Mouse (Mus musculus): ENCODE data around the gene Tgfb1.

The Tgfb1 gene

DNA sequence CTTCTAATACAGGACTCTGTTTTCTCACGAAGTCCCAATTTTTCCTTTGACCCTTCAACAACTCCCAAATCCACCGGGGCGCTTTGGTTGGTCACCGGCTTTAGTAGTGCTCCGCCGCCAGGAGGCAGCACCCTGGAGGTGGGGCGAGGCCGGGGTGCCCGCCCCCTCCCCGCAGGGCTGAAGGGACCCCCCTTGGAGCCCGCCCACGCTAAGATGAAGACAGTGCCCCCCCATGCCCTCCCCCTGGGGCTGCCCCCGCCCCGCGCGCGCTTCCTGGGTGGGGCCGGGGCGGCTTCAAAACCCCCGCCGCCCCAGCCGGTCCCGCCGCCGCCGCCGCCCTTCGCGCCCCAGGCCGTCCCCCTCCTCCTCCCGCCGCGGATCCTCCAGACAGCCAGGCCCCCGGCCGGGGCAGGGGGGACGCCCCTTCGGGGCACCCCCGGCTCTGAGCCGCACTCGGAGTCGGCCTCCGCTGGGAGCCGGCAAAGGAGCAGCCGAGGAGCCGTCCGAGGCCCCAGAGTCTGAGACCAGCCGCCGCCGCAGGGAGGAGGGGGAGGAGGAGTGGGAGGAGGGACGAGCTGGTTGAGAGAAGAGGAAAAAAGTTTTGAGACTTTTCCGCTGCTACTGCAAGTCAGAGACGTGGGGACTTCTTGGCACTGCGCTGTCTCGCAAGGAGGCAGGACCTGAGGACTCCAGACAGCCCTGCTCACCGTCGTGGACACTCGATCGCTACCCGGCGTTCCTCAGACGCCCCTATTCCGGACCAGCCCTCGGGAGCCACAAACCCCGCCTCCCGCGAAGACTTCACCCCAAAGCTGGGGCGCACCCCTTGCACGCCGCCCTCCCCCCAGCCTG, at the start of gene Tgfb1:
Gene Tgfb1 (plus strand): TSS at position 323 of the 852 bp plus-strand sequence.
- DNase-seq (ENCODE audit: low read depth, low spot score) = no peak

DNA sequence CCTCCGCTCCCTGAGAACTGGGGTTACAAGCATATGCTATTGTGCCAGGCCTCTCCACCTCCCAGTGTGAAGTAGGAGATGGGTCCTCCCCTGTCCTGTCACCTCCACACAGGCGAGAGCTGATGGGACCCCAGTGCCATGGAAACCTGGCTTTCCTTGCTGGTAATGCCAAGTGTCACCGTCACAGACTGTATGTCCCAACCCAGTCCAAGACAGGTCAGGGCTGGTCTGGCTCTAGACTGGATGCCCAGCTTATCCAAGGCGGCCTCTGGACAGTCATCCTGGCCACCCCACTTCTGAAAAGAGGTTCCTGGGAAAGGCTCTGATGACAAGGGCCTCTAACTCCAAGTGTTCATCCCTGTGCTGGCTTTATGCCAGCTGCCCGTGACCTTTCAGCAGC, 49.7 kb upstream of the Tgfb1 start:
- no peak for DNase-seq (ENCODE audit: low read depth, low spot score)

DNA sequence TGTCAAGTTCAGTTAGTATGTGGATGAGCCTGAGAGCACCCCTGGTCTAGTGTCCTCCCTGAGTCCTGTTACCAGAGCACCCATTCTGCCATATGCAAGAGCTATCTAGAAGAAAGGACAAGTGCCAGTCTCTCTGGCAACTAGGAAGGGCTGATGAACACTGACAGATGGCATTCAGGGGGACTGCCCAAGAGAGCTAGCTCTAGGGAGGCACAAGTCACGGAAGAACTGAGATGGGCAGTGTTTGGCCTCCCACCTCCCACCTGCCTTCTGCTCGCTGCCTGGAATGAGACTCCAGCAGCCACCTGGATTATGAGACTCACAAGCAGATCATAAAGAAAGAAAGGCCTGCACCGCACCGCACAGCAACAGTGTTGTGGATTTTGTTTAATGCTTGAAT, 47.0 kb upstream of the Tgfb1 start:
- peak; percentile 55 for DNase-seq (ENCODE audit: low read depth, low spot score)

DNA sequence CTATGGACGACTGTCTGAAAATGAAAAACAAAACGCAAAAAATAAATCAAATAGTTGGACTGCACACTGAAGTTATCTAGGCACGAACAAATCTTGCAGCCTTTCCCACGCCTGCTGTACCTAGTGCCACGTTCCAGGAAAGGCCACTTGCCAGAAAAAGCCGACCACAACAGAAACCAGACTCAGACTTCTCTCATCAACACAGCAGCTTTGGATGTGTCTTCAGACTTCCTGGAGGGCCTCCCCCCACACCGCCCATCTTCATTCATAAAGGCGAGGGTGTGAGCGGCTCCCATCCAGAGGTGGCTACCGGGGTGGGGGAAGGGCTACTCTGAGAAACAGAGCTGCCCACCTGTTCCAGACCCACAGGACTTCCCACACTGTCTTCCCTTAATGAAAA, 42.7 kb upstream of the Tgfb1 start:
- DNase-seq (ENCODE audit: low read depth, low spot score) = no peak

DNA sequence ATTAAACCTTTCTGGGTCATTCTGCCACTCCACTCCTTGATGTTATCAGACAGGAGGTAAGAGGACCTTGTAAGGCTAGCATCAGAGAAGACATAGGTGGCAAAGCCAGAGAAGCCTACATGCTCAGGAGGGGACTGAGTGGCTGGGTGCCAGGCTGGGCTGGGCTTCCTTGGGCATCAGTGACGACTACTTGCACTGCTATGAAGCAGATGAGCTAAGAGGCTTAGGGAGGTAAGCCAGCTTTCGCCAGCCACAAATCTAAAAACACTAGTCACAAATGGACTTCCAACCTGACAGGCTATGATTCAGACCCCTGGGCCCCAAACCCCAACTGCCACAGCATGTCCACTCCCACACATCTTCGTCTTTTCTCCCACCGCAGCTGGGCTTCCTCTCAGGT, 42.2 kb upstream of the Tgfb1 start:
- DNase-seq (ENCODE audit: low read depth, low spot score) = no peak

DNA sequence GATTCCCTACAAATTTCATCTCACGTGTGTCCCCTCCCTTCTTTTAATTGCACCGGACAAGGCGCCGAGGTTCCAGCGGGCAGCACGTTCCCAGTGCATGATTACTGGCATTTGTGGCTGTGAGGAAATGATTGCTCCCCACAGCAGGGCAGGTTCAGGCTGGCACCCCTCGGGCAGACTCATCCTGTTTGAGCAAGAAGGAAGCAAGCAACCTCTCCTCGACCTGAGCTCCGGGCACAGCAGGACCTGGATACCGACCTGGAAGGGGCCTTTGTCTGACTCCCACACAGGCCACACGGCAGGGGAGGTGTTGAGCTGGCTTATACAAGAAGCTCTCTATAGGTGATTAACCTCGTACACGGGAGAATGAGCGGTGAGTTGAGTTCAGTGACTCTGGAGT, 41.7 kb upstream of the Tgfb1 start:
- DNase-seq (ENCODE audit: low read depth, low spot score) = no peak

DNA sequence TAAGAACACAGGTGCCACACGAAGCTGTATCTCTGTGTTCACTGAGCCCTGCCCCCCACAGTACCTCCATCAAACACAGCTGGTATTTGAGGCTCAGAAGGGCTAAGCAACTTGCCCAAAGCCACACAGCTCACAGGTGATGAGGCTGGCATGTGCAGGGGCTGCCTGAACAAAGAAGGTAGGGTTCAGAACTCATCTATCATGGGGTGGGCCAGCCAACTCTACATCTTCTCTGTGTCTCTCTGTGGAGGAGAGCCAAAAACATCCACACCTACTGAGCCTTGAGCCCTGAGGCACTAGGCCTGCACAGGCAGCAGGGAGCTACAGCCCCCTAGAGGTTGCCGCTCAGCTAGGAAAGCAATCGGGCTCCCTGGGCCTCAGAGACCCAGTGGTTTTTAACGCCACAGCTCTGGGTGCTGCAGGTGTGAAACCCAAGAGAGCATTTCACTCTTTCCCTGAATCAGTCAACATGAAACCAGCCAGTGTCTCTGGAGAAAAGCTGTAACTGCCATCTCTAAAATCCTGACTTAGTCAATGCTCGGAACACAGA, 39.2 kb upstream of the Tgfb1 start:
- no peak for DNase-seq (ENCODE audit: low read depth, low spot score)

DNA sequence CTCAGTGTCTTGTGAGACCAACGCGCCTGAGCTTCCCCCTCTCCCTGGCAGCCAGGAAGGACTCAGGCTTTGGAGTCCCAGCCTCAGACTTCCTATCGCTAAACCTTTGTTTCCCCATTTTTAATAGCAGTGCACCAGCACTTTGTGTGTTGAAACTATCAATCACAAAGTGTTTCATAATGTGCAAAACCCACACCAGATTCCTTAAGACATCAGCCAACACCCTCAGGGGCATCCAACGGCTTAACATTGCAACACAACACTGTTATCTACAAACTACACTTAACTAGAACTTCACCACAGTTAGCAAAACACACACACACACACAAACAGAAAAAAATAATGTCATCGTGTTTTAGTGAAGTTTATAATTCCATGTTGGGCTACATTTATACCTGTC, 37.0 kb upstream of the Tgfb1 start:
- DNase-seq (ENCODE audit: low read depth, low spot score) = no peak

DNA sequence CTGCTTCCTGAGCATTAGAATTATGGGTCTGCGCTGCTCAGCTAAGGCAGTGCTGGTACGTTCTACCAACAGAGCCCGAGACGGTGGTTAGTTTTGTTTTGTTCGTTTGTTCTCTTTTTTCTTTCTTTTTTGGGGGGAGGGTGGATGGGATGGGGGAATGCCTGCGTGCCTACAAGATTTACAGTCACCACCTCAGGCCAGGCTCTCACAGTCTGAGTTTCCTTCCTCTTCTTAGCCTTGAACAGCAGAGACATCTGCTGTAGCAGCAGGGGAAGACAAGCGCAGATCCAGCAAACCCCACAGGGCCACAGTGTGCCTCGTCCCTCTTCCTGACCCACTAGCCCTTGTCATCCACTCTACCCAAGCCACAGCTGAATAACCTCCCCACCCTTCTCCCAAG, 35.5 kb upstream of the Tgfb1 start:
- DNase-seq (ENCODE audit: low read depth, low spot score) = no peak

DNA sequence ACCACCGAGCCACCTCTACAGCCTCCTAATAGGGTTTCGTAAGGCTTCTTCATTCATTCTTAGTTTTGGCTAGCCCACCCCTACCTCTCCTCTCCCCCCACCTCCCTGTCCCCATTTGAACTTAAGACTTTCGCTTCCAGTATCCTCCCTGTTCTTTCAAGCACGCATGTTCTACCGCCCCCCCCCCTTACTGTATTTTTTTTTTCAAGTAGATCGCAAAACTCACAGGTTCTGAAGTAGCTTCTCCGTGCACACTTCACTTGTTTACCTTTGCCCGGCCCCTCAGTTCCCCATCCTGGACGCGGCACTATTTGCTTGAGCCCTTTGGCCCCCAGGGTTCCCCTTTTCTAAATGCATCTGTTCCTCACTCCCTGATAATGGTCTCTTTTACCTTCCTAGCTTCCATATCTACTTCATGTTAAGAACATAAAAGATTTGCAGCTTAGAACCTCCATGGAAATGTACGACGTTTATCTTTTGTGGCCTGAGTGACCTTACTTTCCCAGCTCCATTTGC, 34.5 kb upstream of the Tgfb1 start:
- no peak for DNase-seq (ENCODE audit: low read depth, low spot score)

DNA sequence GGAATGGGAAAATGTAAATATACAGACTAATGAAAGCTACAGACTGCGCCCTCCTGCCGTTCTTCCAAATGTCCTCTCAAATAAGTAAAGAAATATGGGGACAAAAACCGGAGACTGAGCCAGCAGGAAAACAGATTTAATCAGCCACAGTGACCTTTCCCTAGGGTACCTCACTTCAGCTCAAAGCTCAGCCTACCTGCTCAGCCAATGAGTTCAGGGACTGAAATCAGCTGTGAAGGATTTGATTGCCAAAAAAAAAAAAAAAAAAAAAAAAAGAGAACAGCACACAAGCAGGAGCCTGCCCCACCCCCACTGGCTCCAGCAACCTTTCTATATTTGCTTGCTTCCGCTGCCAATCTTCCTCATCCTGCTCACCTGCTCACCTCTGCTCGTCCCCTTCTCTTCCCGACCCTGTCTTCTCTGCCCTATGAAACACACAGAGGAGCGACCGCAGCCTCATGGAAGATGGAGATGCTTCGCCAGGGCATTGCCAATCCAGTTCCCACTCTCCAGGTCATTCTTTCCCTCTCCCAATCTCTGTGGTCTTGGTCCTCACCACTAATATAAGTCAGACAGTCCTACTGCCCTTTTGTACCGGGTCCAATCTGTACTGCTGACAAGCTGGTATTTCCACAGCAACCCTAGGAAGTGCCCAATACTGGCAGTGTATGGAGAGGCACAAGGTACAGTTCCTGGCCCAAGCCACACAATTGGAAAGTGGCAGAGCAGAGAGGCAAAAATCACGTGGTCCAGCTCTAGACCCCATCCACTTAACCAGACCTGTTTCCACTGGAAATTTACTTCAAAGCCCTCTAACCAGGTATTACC, 31.0 kb upstream of the Tgfb1 start:
- DNase-seq (ENCODE audit: low read depth, low spot score) = no peak

DNA sequence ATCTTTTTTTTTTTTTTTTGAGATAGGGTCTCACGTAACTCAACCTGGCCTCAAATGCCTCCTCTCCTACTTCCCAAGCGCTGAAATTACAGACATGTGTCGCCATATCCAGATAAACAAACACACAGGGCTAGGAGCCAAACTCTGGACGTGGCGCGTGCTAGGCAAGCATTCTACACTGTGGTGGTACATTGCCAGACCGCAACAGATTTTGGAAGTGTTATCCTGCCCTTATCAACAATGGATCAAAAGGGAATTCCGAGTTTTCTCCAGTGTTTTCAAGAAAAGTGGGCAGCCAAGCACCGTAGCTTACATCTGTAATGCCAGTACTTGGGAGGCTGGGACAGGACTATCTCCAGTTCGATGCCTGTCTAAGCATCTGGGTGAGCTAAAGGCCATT, 29.0 kb upstream of the Tgfb1 start:
- DNase-seq (ENCODE audit: low read depth, low spot score) = no peak

DNA sequence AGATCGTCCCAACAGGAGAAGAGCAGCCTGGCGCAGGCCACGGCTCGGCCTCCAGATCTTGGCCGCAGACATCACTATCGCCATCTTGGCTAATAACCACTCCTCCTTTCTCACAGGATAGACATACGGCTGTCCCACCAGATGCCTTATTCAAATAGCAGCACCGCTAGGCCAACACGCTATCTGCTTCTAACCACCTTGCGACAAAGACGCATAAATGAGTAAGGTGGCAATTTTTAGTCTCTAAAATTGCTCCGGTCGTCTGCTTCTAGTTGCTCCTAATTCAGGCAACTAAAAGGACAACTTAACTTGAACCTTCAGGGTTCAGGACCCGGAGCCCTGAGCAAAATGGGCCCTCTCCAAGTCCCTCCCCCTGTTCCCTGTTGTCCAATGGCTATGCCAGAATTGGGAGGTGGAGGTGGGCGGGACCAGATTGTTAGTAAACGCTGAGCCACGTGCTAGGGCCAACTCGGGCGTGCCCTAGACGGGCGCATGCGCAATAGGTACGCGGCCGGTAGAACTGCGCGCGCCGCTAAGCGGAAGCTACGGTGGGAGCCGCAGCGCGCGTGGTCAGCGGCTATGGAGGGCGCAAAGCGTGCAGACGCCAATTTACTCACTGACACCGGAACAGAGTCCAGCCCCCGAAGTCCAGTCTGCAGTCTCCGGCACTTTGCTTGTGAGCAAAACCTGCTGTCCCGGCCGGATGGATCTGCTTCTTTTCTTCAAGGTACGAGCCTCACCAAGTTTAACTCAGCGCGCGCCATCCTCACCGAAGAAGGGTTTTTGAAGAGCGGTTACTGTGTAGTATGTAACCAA, 27.9 kb upstream of the Tgfb1 start, which contains the start of the genes Bckdha and Exosc5:
Gene Bckdha (minus strand): TSS at position 325 of the 816 bp plus-strand sequence.
Gene Exosc5 (plus strand): TSS at position 508 of the 816 bp plus-strand sequence.
- peak; percentile 100 for DNase-seq (ENCODE audit: low read depth, low spot score)

DNA sequence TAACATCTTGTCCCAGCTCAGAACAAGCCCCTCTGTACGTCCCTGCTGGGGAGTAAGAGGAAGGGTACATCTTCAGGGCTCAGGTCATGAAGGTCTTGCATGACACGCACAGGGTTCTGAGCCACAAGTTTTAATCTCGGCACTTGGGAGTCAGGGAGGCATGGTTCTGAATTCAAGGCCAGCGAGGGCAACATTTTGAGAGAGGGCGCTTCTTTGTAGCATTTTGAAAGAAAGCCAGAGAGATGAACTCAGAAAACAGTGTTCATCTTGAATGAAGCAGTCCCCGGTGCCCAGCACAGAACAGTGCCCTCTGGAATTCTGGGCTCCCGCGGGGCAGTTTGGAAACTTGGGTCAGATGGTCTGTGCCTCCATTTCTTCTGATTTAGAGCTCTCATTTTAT, 20.4 kb upstream of the Tgfb1 start:
- DNase-seq (ENCODE audit: low read depth, low spot score) = no peak

DNA sequence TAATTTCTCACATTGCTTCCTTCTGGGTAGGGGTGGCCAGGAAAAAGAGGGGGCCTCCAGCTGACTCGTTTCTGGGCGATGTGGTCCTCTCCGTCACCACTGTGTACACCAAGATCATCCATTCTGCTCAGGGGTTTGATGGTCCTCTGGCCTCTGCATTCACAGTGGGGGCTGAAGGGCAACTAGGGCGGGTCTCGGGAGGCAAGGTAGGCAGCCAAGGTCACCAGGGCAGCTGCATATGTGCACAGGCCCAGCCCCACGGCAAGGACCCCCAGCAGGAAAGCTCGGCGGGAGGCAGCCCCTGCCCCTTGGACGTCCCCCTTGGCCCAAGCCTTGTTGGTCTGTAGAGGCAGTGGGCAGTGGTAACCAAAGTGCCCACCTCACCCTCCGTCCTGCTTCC, 17.6 kb upstream of the Tgfb1 start:
- DNase-seq (ENCODE audit: low read depth, low spot score) = no peak

DNA sequence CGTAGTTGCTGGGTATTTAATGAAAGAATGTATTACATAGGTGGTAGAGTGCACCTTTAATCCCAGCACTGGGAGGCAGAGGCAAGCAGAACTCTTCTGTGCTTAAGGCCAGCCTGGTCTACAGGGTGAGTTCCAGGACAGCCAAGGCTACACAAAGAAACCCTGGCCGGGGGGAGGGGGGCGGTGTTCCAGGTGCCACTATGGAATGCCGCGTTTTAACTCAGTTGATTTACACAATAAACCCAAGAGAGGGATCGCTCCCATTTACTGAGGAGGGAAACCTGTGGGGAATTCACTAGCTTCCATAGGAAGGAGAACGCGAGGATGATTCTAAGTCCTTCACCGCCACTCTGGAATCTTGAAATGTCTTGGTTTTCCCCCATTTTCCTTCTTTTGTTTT, 17.2 kb upstream of the Tgfb1 start:
- no peak for DNase-seq (ENCODE audit: low read depth, low spot score)

DNA sequence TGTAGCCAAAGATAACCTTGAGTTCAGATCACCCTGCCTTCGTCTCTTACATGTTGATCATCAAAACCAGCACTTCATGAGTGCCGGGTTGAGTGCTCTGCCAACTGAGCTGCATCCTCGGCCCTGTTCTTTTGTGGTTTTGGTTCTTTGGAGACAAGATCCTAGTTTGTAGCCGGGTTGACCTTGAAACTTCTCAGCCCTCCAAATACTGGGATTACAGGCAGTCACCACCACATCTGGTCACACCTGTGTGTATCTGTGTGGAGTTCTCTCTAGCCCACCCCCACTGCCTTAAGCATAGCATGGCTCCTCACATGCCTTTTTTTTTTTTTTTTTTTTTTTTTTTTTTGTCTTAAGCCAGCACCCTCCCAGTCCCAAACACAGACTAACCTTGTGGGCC, 16.7 kb upstream of the Tgfb1 start:
- no peak for DNase-seq (ENCODE audit: low read depth, low spot score)

DNA sequence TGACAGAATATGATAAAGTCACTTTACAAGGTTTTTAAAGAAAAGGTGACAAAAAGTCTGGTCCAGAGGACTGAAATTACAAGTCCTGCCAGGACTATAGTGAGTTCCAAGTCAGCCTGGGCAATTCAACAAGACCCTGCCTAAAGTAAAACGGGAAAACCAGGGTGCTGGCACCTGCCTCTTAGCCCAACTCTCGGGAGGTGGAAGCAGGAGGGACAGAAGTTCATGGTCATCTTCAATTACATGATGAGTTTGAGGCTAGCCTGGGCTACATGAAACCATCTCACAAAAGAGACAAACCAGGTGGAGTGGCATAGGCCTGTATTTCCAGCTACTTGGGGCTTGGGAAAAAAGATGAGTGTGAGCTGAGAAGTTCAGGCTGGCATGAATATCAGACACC, 15.1 kb upstream of the Tgfb1 start:
- no peak for DNase-seq (ENCODE audit: low read depth, low spot score)

DNA sequence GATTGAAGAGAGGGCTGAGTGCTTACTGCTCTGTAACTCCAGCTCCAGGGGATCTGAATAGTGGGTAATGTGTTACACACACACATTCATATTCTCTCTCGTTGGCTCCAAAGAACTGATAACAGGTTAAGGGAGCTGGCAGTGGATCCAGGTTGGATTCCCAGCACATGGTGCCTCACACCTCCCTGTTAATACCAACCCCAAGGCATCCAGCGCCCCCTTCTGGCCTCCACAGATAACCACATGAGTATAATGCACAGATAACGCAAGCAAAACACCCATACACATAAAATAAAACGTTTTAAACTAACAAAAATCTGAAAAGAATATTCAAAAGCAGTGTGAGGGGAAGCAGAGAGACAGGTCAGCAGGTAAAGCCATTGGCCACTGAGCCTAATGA, 14.4 kb upstream of the Tgfb1 start:
- no peak for DNase-seq (ENCODE audit: low read depth, low spot score)

DNA sequence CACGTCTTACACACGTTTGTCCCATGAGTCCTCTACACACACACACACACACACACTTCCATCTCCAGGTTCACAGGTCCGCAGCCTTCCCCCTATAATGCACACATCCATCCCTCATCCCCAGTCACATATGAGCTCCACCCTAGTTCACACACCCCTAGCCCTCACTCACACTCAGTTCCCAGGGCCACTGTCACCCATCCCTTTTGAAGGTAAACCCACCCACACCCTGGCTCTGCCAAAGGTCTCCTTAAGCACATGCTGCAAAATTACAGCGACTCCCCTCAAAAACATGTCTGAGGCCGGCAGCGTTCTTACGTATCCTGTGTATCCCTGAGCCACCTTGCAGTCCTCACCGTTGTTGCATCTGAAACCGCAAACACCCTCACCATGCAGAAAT, 12.5 kb upstream of the Tgfb1 start:
- DNase-seq (ENCODE audit: low read depth, low spot score) = no peak

DNA sequence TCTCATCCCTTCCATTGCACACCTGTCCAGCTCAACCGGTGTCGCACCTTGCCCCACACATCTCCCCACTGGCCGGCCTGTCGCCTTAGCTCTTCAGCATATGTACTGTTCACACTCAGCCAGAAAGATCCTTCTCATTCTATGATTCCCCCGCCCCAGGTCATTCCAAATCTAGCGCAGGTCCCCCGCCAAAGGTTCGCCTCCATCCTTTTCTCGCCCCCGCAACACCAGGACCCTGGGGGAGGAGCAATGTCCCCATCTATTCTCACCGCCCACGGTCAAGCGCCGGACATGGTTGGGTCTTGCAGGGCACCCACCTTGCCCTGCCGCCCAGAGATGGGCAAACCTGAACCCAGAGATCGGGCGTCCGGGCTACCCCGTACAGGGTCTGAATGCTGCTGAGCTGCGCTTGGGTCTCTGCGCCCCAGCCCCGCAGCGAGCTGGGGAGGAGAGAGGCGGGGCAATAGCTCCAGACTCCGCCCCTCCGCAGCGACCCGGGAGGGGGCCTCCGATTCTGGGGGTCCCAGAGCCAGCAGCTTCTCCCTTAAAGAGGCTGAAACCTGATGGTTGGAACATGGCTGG, 12.0 kb upstream of the Tgfb1 start, which contains the start of gene Tmem91:
Gene Tmem91 (minus strand): TSS at position 448 of the 582 bp plus-strand sequence.
- no peak for DNase-seq (ENCODE audit: low read depth, low spot score)

Data from telencephalon, adult 2 months (tissue).